Mouse (Mus musculus) liver, postnatal 0 days (tissue): ENCODE data around the gene Trrap.

Source experiments
- CTCF ChIP-seq: sonication (generic); IDR thresholded peaks from 2 replicates; pipeline ENCODE4 v1.5.1; 2016; ENCODE audit warnings: antibody characterized with exemption, low read depth
- EP300 ChIP-seq: IDR thresholded peaks from 2 replicates; pipeline ENCODE4 v1.6.1; 2016; ENCODE audit warnings: antibody characterized with exemption, low read depth, mild to moderate bottlenecking

DNA sequence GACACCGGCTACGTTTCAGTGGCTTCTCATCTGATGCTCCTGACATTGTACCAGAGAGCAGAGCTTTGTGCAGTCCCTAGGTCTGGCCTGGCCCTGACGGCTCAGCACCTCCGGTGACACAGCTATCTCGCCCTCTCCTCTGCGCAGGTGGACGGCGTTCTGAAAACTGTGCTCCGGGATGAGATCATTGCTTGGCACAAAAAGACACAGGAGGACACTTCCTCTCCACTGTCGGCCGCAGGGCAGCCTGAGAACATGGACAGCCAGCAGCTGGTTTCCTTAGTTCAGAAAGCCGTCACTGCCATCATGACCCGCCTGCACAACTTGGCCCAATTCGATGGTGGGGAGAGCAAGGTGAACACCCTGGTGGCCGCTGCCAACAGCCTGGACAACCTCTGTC, 91.0 kb downstream of the Trrap start:
- no peak for TF ChIP-seq CTCF
- TF ChIP-seq EP300, result no peak
